Mouse (Mus musculus) embryonic fibroblast, embryonic 13.5 days (primary cell): ENCODE results near the gene Bcl7c.

Source experiments
- CTCF ChIP-seq: IDR thresholded peaks from 2 replicates; pipeline ENCODE4 v1.5.1; 2011; ENCODE audit warnings: mild to moderate bottlenecking, control low read depth, low read length, moderate library complexity, borderline replicate concordance; ENCODE audit not compliant: insufficient read depth
- POLR2A ChIP-seq: IDR thresholded peaks from 2 replicates; pipeline ENCODE4 v1.6.1; 2011; ENCODE audit warnings: low read depth, mild to moderate bottlenecking, control low read depth, low read length, moderate library complexity

DNA sequence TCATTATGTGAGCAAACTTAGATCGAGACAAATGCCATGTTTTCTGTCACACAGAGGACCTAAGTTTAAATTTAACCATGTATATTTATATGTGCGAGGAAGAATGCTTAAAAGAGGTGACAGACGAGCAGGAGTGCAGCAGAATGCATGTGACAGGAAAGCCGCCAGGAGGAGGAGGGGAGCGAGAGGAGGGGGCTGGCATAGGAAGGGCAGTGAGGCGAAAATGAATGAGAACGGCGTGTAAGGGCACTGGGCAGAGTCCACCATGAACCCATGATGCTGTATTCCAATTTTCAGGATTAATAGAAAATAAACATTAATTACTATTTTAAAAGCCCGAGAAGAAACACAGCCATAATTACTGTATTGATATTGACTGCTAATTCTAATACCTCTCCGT is 54.4 kb downstream of the Bcl7c start:
- no peak for TF ChIP-seq CTCF
- no peak for TF ChIP-seq POLR2A
